Mouse (Mus musculus): ENCODE data around the gene Gm49318. TPM values are rescaled to one million over a fixed set of nuclear protein-coding genes. Genes with fewer than 3 reads are reported as not detected.

Gene Gm49318
- polyA plus RNA-seq (2014; fragmentation: Illumina TruSeq; extraction: RNeasy Lipid Tissue Mini Kit (QIAGEN cat#74804); ENCODE audit: low read depth, low replicate concordance), result not detected

GRCm38 (mm10) chr9:22070791-22071573 is at the start of gene Gm49318, which contains the start of gene Zfp653:
Gene Gm49318, minus strand, starts transcription at chr9:22071259.
Gene Zfp653, minus strand, starts transcription at chr9:22071376.

DNA sequence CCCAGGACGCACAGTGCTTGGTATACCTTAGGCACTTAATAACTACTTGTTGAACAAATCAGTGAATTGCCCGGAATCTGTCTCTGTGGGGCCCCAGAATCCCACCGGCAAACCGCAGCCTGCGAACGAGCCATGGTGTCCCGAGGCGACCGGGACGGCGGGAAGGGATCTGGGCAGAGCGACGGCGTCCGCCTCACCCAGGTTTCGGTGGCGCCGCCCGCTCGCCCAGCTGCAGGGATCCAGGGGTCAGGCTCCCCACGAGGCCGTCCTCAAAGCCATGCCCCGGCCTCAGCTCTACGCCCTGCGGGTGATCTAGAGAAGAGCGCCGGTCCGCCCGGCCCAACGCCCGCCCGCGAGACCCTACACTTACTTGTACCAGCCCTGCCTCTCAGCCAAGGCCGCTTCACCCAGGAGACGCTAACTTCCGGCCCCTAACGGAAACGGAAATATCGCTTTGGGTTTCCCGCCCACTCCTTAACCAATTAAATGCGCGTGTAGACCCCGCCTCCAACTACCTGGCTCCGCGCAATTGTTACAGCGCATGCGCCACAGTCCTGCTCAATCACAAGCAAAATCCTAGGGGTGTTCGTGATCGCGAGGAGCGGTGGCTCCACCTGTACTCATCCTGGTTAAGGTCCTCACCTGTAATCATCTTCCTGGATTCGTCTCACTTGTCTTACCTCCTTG is 45.8 kb upstream of the Gm49318 start, which contains the start of gene Elof1:
Gene Elof1 (minus strand): TSS at position 433 of the 687 bp plus-strand sequence.

DNA sequence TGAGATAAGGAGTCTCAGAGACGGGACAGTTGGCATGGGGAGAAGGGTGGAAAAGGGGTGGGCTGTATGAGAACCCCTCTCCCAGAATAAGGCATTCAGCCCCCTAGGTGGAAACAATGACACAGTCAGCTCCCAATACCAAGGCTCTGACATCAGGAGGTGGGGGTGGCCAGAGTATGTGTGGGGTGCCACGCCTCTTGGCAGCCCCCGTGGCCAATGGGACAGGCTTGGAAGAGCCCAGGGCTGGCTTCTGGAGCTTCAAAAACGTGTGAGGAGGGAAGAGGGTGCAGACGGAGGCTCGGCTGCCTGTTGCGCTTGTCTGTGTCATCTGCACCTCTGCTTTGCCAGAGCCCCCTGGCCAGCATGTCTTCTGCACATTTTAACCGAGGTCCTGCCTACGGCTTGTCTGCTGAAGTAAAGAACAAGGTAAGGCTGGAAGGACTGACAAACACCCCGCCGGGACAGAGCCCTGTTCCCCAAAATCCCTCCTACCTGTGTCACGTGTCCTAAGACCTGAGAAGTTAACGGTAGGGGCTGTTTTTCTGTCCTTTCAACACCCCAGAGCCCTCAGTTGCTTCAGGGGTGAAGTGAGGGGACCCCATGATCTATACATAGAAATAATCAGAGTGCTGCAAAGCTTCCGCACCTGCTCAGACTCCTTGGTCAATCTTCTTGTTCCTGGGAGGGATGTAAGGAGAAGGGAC is 28.1 kb upstream of the Gm49318 start, which contains the start of gene Cnn1:
Gene Cnn1 (plus strand): TSS at position 224 of the 704 bp plus-strand sequence.

GRCm38 (mm10) chr9:22085022-22085834 is 14.2 kb upstream of the Gm49318 start, which contains the start of gene Ecsit:
Gene Ecsit, minus strand, starts transcription at chr9:22085438.

DNA sequence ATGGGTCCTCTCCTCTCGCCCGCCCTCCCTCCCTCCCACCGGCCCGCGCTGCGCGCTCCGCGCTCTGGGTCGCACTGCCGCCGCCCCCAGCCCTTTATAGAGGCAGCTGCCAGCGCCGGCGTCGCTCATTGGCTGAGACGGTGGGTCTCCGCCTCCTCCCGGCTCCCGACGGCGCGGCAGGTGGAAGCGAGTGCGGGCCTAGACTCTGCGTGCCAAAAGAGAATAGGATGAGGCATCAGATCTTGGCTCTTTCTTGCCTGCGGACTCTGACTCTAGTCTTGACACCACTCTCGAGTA is 19.2 kb downstream of the Gm49318 start, which contains the start of gene Elavl3:
Gene Elavl3 (minus strand): TSS at position 66 of the 297 bp plus-strand sequence.

DNA sequence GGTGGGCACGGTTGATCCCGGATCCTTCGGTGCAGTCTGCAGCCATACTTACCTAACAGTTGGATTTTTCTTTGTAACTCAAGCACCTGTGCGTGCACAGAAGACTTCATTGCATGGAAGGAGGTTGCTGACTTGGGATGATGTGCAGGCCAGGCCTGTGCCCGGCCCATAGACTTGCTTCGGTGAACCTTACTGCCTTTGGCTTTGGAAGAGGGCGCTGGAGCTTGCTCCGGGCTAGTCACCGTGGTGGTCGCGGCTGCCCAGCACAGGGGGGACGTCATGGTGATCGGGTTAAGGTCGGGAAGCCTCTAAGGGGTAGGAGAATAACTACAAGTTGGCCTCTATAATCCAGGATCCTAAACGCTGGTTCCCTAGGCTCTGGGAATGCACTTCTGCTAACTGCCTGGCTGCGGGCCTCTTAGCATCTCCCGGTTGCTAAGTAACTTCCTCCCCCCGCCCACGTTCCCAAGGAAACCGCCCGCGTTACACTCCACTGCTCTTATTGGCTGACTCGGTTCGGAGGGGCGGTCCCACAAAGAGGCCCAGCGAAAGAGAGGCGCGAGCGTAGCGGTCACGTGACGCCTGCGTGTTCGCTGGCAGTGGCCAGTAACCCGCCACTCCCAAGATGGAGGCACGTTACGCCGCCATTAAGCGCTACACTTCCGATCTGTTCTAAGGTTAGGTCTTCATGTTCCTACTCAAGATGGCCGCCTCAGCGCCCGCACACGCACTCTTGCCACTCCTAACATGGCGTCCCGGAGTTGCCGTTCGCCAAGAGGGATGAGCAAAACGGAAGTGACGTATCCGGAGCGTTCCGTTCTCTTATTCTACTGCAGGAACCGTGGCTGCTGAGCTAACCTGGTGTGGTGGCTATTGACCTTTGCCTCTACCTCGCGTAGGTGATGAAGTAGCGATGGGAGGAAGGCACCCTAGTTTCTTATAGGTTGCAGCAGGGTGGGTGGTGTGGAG is 68.6 kb downstream of the Gm49318 start, which contains the start of the genes Ccdc151 and Prkcsh:
Gene Ccdc151 (minus strand): TSS at position 441 of the 969 bp plus-strand sequence.
Gene Prkcsh (plus strand): TSS at position 613 of the 969 bp plus-strand sequence.

GRCm38 (mm10) chr9:21989230-21990110 is 81.6 kb downstream of the Gm49318 start, which contains the start of gene Rgl3:
Gene Rgl3, minus strand, starts transcription at chr9:21989446.

Other genes starting within 250 kb of the Gm49318 start
- gene Angptl8, start 235.7 kb downstream of the Gm49318 start, polyA plus RNA-seq (2014; fragmentation: Illumina TruSeq; extraction: RNeasy Lipid Tissue Mini Kit (QIAGEN cat#74804); ENCODE audit: low read depth, low replicate concordance), result not detected
- 3.1 TPM for gene Dock6, start 218.6 kb downstream of the Gm49318 start, polyA plus RNA-seq (2014; fragmentation: Illumina TruSeq; extraction: RNeasy Lipid Tissue Mini Kit (QIAGEN cat#74804); ENCODE audit: low read depth, low replicate concordance)
- 1.1 TPM for gene Rab3d, start 153.1 kb downstream of the Gm49318 start, polyA plus RNA-seq (2014; fragmentation: Illumina TruSeq; extraction: RNeasy Lipid Tissue Mini Kit (QIAGEN cat#74804); ENCODE audit: low read depth, low replicate concordance)
- gene Ccdc159, start 143.8 kb downstream of the Gm49318 start, polyA plus RNA-seq (2014; fragmentation: Illumina TruSeq; extraction: RNeasy Lipid Tissue Mini Kit (QIAGEN cat#74804); ENCODE audit: low read depth, low replicate concordance), result 12.3 TPM
- gene Tmem205, start 143.7 kb downstream of the Gm49318 start, polyA plus RNA-seq (2014; fragmentation: Illumina TruSeq; extraction: RNeasy Lipid Tissue Mini Kit (QIAGEN cat#74804); ENCODE audit: low read depth, low replicate concordance), result 4.8 TPM
- gene Plppr2, start 134.2 kb downstream of the Gm49318 start, polyA plus RNA-seq (2014; fragmentation: Illumina TruSeq; extraction: RNeasy Lipid Tissue Mini Kit (QIAGEN cat#74804); ENCODE audit: low read depth, low replicate concordance), result 1.8 TPM
- gene Swsap1, start 115.5 kb downstream of the Gm49318 start, polyA plus RNA-seq (2014; fragmentation: Illumina TruSeq; extraction: RNeasy Lipid Tissue Mini Kit (QIAGEN cat#74804); ENCODE audit: low read depth, low replicate concordance), result 3.8 TPM
- gene Epor, start 107.8 kb downstream of the Gm49318 start, polyA plus RNA-seq (2014; fragmentation: Illumina TruSeq; extraction: RNeasy Lipid Tissue Mini Kit (QIAGEN cat#74804); ENCODE audit: low read depth, low replicate concordance), result not detected
- 0.29 TPM for gene Rgl3, start 81.8 kb downstream of the Gm49318 start, polyA plus RNA-seq (2014; fragmentation: Illumina TruSeq; extraction: RNeasy Lipid Tissue Mini Kit (QIAGEN cat#74804); ENCODE audit: low read depth, low replicate concordance)
- 10.7 TPM for gene Ccdc151, start 68.6 kb downstream of the Gm49318 start, polyA plus RNA-seq (2014; fragmentation: Illumina TruSeq; extraction: RNeasy Lipid Tissue Mini Kit (QIAGEN cat#74804); ENCODE audit: low read depth, low replicate concordance)
- gene Prkcsh, start 68.5 kb downstream of the Gm49318 start, polyA plus RNA-seq (2014; fragmentation: Illumina TruSeq; extraction: RNeasy Lipid Tissue Mini Kit (QIAGEN cat#74804); ENCODE audit: low read depth, low replicate concordance), result 4.6 TPM
- gene Elavl3, start 19.2 kb downstream of the Gm49318 start, polyA plus RNA-seq (2014; fragmentation: Illumina TruSeq; extraction: RNeasy Lipid Tissue Mini Kit (QIAGEN cat#74804); ENCODE audit: low read depth, low replicate concordance), result 1.4 TPM
- gene Zfp653, start 117 bp upstream of the Gm49318 start, polyA plus RNA-seq (2014; fragmentation: Illumina TruSeq; extraction: RNeasy Lipid Tissue Mini Kit (QIAGEN cat#74804); ENCODE audit: low read depth, low replicate concordance), result 0.81 TPM
- gene Ecsit, start 14.2 kb upstream of the Gm49318 start, polyA plus RNA-seq (2014; fragmentation: Illumina TruSeq; extraction: RNeasy Lipid Tissue Mini Kit (QIAGEN cat#74804); ENCODE audit: low read depth, low replicate concordance), result 19.2 TPM
- 5.8 TPM for gene Cnn1, start 28.0 kb upstream of the Gm49318 start, polyA plus RNA-seq (2014; fragmentation: Illumina TruSeq; extraction: RNeasy Lipid Tissue Mini Kit (QIAGEN cat#74804); ENCODE audit: low read depth, low replicate concordance)
- gene Elof1, start 45.9 kb upstream of the Gm49318 start, polyA plus RNA-seq (2014; fragmentation: Illumina TruSeq; extraction: RNeasy Lipid Tissue Mini Kit (QIAGEN cat#74804); ENCODE audit: low read depth, low replicate concordance), result 103 TPM
- gene Acp5, start 64.5 kb upstream of the Gm49318 start, polyA plus RNA-seq (2014; fragmentation: Illumina TruSeq; extraction: RNeasy Lipid Tissue Mini Kit (QIAGEN cat#74804); ENCODE audit: low read depth, low replicate concordance), result 0.66 TPM
- 5.6 TPM for gene Pigyl, start 85.6 kb upstream of the Gm49318 start, polyA plus RNA-seq (2014; fragmentation: Illumina TruSeq; extraction: RNeasy Lipid Tissue Mini Kit (QIAGEN cat#74804); ENCODE audit: low read depth, low replicate concordance)
- 0.45 TPM for gene Zfp872, start 116.8 kb upstream of the Gm49318 start, polyA plus RNA-seq (2014; fragmentation: Illumina TruSeq; extraction: RNeasy Lipid Tissue Mini Kit (QIAGEN cat#74804); ENCODE audit: low read depth, low replicate concordance)
- gene Zfp809, start 154.5 kb upstream of the Gm49318 start, polyA plus RNA-seq (2014; fragmentation: Illumina TruSeq; extraction: RNeasy Lipid Tissue Mini Kit (QIAGEN cat#74804); ENCODE audit: low read depth, low replicate concordance), result 32.2 TPM
- gene Zfp599, start 188.6 kb upstream of the Gm49318 start, polyA plus RNA-seq (2014; fragmentation: Illumina TruSeq; extraction: RNeasy Lipid Tissue Mini Kit (QIAGEN cat#74804); ENCODE audit: low read depth, low replicate concordance), result 0.32 TPM
- 6.1 TPM for gene Zfp810, start 236.4 kb upstream of the Gm49318 start, polyA plus RNA-seq (2014; fragmentation: Illumina TruSeq; extraction: RNeasy Lipid Tissue Mini Kit (QIAGEN cat#74804); ENCODE audit: low read depth, low replicate concordance)